Mouse (Mus musculus) liver, embryonic 11.5 days (tissue): ENCODE measurements at regions not wholly inside any gene's neighbourhood (a gene's known extent, or its start where the extent isn't known, plus 50 kb on each side); places are given as distances from the start of the nearest gene placed in this dataset.

Experiments used
- ATAC-seq: fragments of 200-750 bp; cut with Nextera tagmentation; replicated peaks from 2 replicates; pipeline ENCODE4 v1.8.0; 2017; ENCODE audit warnings: moderate number of reproducible peaks, mild to moderate bottlenecking, moderate TSS enrichment, moderate library complexity; ENCODE audit not compliant: low FRiP score
- DNase-seq: peaks from one replicate; pipeline ENCODE4 v3.0.0-alpha.2; 2017; ENCODE audit warnings: low spot score
- H3K27ac ChIP-seq: fragments of 300-500 bp; sonication (generic); 2 replicates; pipeline ENCODE4 v1.5.1; 2014; ENCODE audit warnings: mild to moderate bottlenecking, low read depth, low read length, control low read depth
- H3K27me3 ChIP-seq: fragments of 300-500 bp; sonication (generic); replicated peaks from 2 replicates; pipeline ENCODE4 v1.6.1; 2014; ENCODE audit warnings: low read length, mixed read lengths; ENCODE audit not compliant: control insufficient read depth, insufficient read depth
- H3K36me3 ChIP-seq: fragments of 300-500 bp; sonication (generic); 2 replicates; pipeline ENCODE4 v1.6.1; 2014; ENCODE audit warnings: mild to moderate bottlenecking, low read length, moderate library complexity, mixed read lengths; ENCODE audit not compliant: control insufficient read depth, insufficient read depth
- H3K4me1 ChIP-seq: fragments of 300-500 bp; sonication (generic); replicated peaks from 2 replicates; pipeline ENCODE4 v1.6.1; 2014; ENCODE audit warnings: low read length, mixed read lengths; ENCODE audit not compliant: control insufficient read depth, insufficient read depth
- H3K4me2 ChIP-seq: fragments of 300-500 bp; sonication (generic); 2 replicates; pipeline ENCODE4 v1.6.1; 2014; ENCODE audit warnings: mild to moderate bottlenecking, control low read depth, moderate library complexity
- H3K4me3 ChIP-seq: fragments of 300-500 bp; sonication (generic); 2 replicates; pipeline ENCODE4 v1.5.1; 2014; ENCODE audit warnings: low read depth, low read length, control low read depth
- H3K9ac ChIP-seq: fragments of 300-500 bp; sonication (generic); 2 replicates; pipeline ENCODE4 v1.6.1; 2014; ENCODE audit warnings: low read depth, low read length, control low read depth
- H3K9me3 ChIP-seq: fragments of 300-500 bp; sonication (generic); 2 replicates; pipeline ENCODE4 v1.6.1; 2016; ENCODE audit warnings: low read length, inconsistent platforms, mixed read lengths; ENCODE audit not compliant: control insufficient read depth
- WGBS: fragments of 180-500 bp; shearing (Covaris S2); extraction: QIAGEN DNeasy Blood & Tissue Kit; methylation state at CpG from one replicate; pipeline ENCODE4 v1.1.7; 2014; 5-methylcytosine and 5-hydroxymethylcytosine counted together

DNA sequence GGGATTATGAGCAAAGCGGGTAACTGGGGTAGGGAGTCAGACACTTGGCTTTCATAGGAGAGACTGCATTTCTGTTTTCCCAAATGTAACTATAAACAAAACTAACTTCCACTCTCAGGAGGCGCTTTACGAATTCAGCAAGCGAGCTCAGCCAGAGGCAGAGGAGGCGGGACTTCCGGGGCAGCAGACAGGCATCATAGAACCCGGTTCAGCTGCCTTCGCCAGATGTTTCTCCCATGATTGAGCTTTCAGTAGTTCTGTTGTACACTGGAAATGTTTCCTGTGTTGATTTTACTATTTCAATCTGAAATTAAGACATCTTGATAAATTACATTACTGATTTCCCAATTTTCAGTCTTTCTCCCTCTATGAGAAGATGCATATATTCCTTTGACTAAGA lies 92.9 kb downstream of the Zfp365 start:
- WGBS: 83% methylated on average over 8 of the region's 8 CpGs
- no peaks in the 10 kb centered on the region for H3K4me1 ChIP-seq
- no peak overlapping the region for H3K27ac ChIP-seq
- peaks cover 3% of the 10 kb centered on the region; the same call in 1 of the 2 replicates for H3K9me3 ChIP-seq
- no peaks in the 10 kb centered on the region for H3K36me3 ChIP-seq
- DNase-seq (no peak), ATAC-seq (no peak)
- no peak overlapping the region for H3K4me3 ChIP-seq
- H3K4me2 ChIP-seq: no peak overlapping the region
- H3K9ac ChIP-seq: no peak overlapping the region
- no peaks in the 10 kb centered on the region for H3K27me3 ChIP-seq

DNA sequence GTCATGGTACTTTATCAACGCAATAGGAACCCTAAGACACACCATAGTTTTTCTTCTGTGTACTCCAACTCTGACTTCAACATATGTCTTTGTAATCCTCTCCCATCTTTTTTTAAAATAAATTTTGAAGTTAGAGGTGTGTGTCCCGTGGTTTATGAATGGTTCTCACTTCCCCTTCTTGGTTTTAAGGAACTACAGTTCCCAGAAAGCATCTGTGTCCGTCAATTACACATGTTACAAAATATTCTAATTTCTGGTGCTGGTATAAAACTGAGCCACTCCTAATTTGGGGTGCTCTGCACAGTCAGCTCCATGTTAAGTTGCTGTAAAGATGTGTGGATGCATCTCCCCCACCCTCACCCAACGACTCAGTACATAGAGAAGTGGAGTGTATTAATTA lies 98.6 kb downstream of the Zfp365 start:
- Histone ChIP-seq H3K27me3 (no peaks in the 10 kb centered on the region), H3K27ac (no peak overlapping the region), H3K9ac (no peak overlapping the region), H3K4me1 (no peaks in the 10 kb centered on the region), H3K4me3 (no peak overlapping the region), H3K4me2 (no peak overlapping the region), H3K9me3 (peaks cover 3% of the 10 kb centered on the region; the same call in 1 of the 2 replicates), H3K36me3 (no peaks in the 10 kb centered on the region)
- 70% methylated on average over 4 of the region's 4 CpGs for WGBS
- DNase-seq (no peak), ATAC-seq (no peak)

DNA sequence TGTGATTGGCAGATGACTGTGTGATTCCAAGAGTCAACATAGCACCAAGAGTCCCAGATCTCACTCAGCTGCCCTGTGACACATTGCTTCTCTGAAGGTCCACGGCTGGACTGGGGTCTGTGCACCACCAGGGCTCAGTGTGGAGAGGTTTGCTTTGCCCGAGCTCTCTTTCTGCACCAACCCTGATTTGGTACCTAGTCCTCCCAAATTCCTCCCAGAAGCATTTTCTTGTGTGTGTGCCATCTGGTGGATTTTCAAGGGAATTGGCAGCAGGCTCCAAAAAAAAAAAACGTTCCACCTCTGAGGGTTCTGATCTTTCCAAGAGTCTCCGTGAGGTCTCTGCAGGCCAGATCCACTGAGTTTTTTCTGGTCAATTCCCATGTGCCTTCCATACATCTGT lies 107.3 kb downstream of the Zfp365 start:
- Histone ChIP-seq H3K27me3 (no peaks in the 10 kb centered on the region), H3K9me3 (no peaks in the 10 kb centered on the region), H3K9ac (no peak overlapping the region), H3K4me2 (no peak overlapping the region), H3K4me1 (no peaks in the 10 kb centered on the region), H3K4me3 (no peak overlapping the region), H3K36me3 (no peaks in the 10 kb centered on the region), H3K27ac (no peak overlapping the region)
- ATAC-seq (no peak), DNase-seq (no peak)
- 41% methylated on average over 4 of the region's 4 CpGs for WGBS

DNA sequence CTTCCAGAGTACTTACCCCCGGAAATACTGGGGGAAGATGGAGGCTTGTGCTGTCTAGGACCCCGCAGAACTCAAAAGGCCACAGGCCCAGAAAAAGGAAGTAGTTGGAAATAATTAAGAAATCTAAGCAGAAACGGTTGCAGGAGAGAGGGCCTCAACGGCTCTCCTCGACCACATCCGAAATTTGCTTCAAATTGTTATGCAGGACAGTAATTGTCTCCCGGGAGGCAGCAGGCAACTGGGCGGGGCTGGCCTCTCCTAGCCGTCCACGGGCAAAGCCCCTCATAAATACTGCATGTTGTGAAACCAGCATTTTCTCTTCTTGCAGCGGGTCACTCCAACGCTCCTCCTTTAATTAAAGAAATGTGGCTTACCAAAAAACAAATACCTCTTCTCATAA lies 107.8 kb downstream of the Zfp365 start:
- Histone ChIP-seq H3K27ac (no peak overlapping the region), H3K36me3 (no peaks in the 10 kb centered on the region), H3K9me3 (no peaks in the 10 kb centered on the region), H3K4me2 (no peak overlapping the region), H3K9ac (no peak overlapping the region), H3K4me3 (no peak overlapping the region), H3K27me3 (no peaks in the 10 kb centered on the region), H3K4me1 (no peaks in the 10 kb centered on the region)
- DNase-seq (no peak), ATAC-seq (no peak)
- 46% methylated on average over 12 of the region's 12 CpGs for WGBS

DNA sequence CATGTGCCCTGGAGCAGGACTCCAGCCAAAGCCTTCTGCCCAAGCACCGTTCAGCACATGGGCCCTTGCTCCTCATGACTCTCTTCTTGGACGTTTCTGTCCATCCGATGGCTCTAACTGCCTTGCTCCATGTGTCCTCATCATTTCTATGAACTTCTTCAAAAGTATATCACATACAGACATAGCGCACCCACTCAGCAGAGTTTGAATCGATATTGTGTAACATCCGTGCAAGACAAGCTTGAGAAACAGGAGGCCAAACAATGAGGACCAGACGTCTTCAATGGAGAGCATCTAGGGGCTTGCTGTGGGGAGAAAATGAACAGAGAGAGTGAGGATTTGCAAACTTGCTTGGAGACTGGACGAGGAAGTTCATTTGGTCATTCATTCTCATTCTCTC lies 110.3 kb downstream of the Zfp365 start:
- H3K4me1 ChIP-seq: no peaks in the 10 kb centered on the region
- H3K27ac ChIP-seq: no peak overlapping the region
- no peaks in the 10 kb centered on the region for H3K27me3 ChIP-seq
- ATAC-seq (no peak), DNase-seq (no peak)
- H3K36me3 ChIP-seq: no peaks in the 10 kb centered on the region
- no peak overlapping the region for H3K4me2 ChIP-seq
- WGBS: 85% methylated on average over 8 of the region's 8 CpGs
- H3K4me3 ChIP-seq: no peak overlapping the region
- H3K9me3 ChIP-seq: no peaks in the 10 kb centered on the region
- no peak overlapping the region for H3K9ac ChIP-seq

DNA sequence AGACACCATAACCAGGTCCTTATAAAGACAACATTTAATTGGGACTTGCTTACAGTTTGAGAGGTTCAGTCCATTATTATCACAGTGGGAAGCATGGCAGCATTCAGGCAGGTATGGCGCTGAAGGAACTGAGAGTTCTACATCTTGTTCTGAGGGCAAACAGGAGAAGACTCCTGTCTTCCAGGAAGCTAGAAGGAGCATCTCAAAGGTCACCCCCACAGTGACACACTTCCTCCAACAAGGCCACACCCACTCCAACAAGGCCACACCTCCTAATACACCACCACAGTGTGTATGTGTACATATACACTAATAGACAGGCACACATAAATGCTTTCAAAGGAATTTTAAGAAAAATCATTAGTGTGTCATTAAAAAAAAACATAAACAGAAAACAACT lies 110.8 kb downstream of the Zfp365 start:
- H3K4me3 ChIP-seq: no peak overlapping the region
- no peak for DNase-seq
- H3K4me1 ChIP-seq: no peaks in the 10 kb centered on the region
- no peaks in the 10 kb centered on the region for H3K36me3 ChIP-seq
- no peak overlapping the region for H3K9ac ChIP-seq
- no peak overlapping the region for H3K27ac ChIP-seq
- no peak overlapping the region for H3K4me2 ChIP-seq
- 91% methylated on average over 1 of the region's 1 CpGs for WGBS
- H3K9me3 ChIP-seq: no peaks in the 10 kb centered on the region
- ATAC-seq: no peak
- no peaks in the 10 kb centered on the region for H3K27me3 ChIP-seq

DNA sequence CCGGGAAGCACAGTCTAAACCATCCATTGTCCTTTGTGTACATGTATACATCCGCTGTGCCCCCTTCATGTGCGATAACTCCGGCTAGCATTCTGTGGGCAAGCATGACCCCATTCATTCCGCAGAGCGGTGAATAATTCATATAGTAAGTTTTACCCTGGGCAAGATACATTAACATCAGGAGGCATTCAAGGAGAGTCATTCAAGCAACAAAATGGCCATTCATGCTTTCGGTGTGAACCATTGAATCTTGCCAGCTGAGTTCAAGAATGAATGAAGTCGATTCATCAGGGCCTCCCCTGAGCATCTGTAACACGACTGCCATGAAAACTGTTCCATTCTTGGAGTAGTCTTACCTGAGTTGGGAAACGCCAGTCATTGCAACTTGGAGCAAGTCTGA lies 113.5 kb downstream of the Zfp365 start:
- DNase-seq (no peak), ATAC-seq (no peak)
- Histone ChIP-seq H3K36me3 (no peaks in the 10 kb centered on the region), H3K9me3 (no peaks in the 10 kb centered on the region), H3K27ac (no peak overlapping the region), H3K9ac (no peak overlapping the region), H3K4me1 (no peaks in the 10 kb centered on the region), H3K4me3 (no peak overlapping the region), H3K27me3 (no peaks in the 10 kb centered on the region), H3K4me2 (no peak overlapping the region)
- WGBS: 89% methylated on average over 10 of the region's 10 CpGs

DNA sequence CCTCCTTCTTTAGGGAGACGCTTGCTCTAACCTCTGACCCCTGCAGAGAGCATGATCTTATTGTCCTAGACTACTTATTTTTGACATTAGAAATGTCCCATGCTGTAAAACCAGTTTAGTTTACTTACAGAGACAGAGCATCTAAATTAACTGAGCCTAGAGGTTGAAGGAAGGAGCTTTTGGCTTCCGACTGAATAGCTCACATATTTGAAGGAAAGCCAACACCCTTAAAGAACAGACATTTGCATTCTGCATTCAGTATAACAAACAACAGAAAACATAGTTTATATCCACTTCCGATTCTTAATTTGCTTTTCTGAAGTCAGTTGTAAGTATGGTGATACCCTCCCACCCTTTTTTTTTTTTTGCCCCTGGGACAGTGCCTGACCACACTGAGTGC lies 119.3 kb downstream of the Zfp365 start:
- Histone ChIP-seq H3K9ac (no peak overlapping the region), H3K27ac (no peak overlapping the region), H3K4me2 (no peak overlapping the region), H3K4me3 (no peak overlapping the region), H3K36me3 (no peaks in the 10 kb centered on the region), H3K9me3 (no peaks in the 10 kb centered on the region), H3K4me1 (no peaks in the 10 kb centered on the region), H3K27me3 (no peaks in the 10 kb centered on the region)
- no peak for ATAC-seq
- WGBS: 75% methylated on average over 3 of the region's 3 CpGs
- no peak for DNase-seq

DNA sequence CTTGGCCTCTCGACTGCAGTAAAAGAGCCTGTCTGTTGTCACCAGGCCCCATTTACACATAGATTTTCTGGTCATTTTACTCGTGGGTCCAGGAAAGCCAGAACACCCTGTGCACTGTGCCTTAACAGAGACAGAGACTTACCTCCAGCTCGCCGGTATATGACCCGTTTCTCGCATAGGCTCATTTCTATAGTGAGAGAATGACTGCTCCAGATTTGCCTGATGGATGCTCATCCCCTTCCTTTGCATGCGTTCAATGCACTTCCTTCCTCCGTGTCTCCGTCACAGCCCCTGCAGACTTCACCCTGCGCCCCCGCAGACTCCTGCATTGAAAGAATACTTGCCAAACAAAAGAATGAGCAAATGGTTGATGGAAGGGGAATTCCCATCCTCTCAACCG lies 122.8 kb downstream of the Zfp365 start:
- H3K4me3 ChIP-seq: no peak overlapping the region
- DNase-seq: no peak
- no peak overlapping the region for H3K27ac ChIP-seq
- WGBS: 73% methylated on average over 12 of the region's 12 CpGs
- H3K36me3 ChIP-seq: no peaks in the 10 kb centered on the region
- H3K4me1 ChIP-seq: no peaks in the 10 kb centered on the region
- ATAC-seq: no peak
- no peak overlapping the region for H3K4me2 ChIP-seq
- no peak overlapping the region for H3K9ac ChIP-seq
- no peaks in the 10 kb centered on the region for H3K9me3 ChIP-seq
- no peaks in the 10 kb centered on the region for H3K27me3 ChIP-seq
